Mouse (Mus musculus) lung, postnatal 25 days (tissue): ENCODE data around the gene Atg4d.
A peak's percentile ranks its signal among the peaks of the same experiment; 100 is the strongest.
"Not testable (repeated sequence)": the region's sequence is repeated elsewhere in the genome, so short reads cannot be mapped to it uniquely, and the experiment has no call there.

Experiments
- DNase-seq: peaks from one replicate; pipeline ENCODE4 v3.0.0; 2022; ENCODE audit warnings: low spot score

Gene Atg4d

DNA sequence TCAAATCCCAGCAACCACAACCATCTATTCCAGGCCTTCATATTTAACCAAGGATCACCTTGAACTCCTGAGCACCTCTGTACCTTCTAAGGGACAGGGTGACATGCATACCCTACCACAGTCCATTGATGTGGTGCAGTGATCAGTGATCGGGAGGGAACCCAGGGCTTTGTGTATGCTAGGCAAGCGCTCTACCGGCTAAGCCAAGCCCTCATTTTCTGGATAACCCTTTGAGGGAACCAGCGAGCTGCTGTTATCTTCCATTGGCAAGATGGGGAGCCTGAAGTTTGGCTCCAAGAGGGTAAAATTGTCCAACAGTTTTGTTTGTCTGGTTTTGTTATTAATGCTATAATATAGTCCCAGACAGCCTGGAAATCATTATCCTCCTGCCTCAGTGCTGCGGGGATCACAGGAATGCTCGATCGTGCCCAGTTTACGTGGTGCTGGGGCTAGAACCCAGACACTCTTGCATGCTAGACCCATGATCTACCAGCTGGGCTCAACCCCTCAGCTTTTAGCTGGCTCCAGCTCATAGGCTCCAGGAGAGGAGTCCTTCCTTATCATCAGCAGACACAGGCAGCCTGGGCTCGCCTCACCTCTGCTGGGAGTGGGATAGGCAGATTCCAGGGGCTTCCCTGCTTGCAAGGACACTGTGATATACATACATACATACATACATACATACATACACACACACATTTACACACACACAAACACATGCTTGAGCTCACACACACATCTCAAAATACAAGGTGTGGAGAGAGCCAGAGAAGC, 49.5 kb downstream of the Atg4d start:
- DNase-seq = no peak

DNA sequence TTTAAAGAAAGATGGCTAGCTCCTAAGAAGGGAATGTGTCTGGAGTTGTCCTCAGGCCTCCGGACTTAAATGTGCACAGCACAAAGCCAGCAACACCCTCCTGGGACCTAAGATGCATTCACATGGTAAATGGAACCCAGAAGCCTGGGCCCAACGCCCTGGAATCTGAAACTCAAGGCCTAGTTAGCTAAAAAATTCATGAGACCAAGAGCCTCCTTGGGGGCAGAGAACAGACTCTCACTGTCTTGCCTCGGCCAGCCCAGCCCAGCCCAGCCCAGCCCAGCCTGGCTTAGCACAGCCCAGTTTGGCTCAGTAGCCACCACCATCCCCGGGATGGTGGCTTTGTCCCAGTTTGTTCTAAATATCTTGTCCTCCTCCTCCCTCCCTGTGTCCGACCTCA, 50.3 kb downstream of the Atg4d start:
- DNase-seq = no peak

DNA sequence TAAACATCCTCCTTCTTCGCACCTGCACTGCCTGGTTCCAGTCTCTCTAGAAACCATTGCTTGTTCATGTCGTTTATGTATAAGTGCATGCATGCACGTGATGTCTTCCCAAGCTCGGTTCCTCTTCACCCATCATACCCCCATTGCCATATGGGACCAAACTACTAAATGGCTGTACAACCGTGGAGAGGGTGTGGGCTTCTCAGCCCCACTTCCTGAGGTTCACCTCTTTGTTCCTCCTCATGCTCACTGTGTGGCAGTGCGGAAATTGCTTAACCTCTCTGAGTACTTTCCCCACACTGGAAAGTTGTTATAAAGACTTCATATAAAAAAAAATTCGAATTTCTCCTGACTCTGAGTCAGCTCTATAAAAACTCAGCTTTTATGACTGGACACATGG, 51.6 kb downstream of the Atg4d start:
- no peak for DNase-seq

DNA sequence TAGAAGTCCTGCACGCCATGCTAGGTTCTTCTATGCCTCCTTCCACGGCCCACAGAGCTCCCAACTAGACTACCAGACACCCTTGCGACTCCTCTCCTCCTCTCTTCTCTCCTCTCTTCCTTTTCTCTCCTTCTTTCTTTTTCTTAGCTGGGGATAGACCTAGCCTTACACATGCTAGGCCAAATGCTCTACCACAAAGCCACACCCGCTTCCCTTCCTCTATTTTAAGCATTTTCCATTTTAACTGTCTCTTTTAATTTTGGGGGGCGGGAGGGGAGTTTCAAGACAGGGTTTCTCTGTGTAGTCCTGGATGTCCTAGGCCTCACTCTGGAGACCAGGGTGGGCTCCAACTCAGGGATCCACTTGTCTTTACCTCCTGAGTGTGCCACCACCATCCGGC, 53.7 kb downstream of the Atg4d start:
- DNase-seq = no peak

GRCm38 (mm10) chr9:21319503-21319902, 54.4 kb downstream of the Atg4d start:
- no peak for DNase-seq

GRCm38 (mm10) chr9:21320280-21320618, 55.2 kb downstream of the Atg4d start:
- no peak for DNase-seq

GRCm38 (mm10) chr9:21320619-21321512, 55.8 kb downstream of the Atg4d start, which contains the start of gene Slc44a2:
Slc44a2 (plus strand) TSS chr9:21320698.
- peak; percentile 89 for DNase-seq

DNA sequence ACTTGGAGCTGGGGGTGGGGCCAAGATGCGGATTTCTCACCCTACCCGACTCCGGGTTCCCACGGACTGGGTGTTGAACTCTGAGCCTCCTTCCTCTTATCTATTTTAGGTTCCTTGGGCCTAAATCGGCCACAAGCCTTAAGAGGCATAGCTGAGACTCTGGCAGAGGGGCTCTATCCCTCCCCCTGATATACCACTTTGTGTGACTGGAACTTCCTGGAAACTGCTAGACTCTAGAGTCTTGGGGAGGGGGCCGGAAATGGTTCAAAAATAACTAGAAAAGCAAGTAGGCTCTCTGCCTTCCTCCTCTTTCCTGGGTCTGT, 56.4 kb downstream of the Atg4d start:
- DNase-seq = peak; percentile 62

DNA sequence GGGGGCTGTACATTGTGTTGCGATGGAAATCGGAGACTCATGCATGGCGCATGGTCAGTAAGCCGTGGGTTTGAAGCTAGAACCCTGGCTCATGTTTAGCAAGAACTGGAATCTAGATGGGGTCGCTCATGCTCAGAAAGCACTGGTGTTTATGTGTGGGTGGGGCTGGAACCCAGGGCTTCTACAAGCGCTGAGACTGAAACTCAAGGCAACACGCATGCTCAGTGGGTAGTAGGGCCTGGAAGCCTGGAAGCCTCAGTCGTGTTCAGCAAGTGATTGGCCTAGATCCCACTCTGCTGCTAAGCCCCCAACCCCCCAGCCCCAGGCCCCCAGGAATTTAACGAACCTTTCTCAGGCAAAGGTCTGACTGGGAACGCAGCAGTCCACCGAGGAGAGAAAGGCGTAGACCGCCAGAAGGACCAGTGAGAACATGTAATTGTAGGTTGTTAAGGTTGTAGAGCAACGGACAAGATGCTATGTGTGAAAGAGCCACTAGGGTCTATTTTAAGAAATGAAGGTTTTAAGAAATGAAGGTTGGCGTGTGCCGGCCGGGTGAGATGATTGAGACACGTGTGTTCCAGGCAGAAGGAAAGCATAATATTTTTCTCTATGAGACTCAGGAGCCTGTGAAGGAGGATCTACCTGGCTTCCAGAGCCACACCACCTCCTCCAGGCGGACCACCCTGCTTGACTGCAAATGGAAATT, 57.3 kb downstream of the Atg4d start:
- DNase-seq = no peak

DNA sequence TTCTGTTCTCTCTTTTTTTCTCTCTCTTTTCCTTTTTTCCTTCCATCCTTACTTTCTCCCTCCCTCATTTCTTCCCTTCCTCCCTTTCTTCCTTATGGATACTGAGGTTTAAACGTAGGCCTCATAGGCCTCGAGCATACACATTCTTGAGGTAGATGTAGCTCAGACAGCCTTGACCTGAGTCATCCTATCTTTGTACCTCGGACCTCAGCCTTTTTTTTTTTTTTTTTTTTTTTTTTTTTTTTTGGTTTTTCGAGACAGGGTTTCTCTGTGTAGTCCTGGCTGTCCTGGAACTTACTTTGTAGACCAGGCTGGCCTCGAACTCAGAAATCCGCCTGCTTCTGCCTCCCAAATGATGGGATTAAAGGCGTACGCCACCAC, 57.8 kb downstream of the Atg4d start:
- not testable (repeated sequence) for DNase-seq

DNA sequence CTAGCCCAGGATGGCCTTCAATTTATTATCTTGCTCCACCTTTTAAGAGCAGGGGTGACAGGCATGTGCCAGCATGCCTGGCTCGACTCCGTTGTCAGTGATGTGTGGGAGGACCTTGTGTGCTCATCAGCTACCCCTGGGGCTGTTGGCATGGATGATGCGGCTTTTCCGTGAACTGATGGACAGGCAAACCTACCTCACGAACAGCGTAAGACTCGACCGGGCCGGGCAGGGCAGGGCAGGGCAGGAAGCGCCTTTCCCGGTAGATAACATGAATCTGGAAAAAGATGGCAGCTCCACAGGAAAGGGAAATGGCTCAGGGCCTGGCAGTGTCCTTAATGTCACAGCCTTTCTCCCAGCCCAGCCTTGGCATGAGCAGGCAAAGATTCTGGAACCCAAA, 59.2 kb downstream of the Atg4d start:
- DNase-seq = peak; percentile 76
